Mouse (Mus musculus) heart, embryonic 11.5 days (tissue): ENCODE data around the gene Kdm6b. TPM values are rescaled to one million over a fixed set of nuclear protein-coding genes. Genes with fewer than 3 reads are reported as not detected.

Experiments
- ATAC-seq: fragments of 200-750 bp; cut with Nextera tagmentation; replicated peaks from 2 replicates; pipeline ENCODE4 v1.8.0; 2017; ENCODE audit warnings: moderate library complexity; ENCODE audit not compliant: insufficient number of reproducible peaks, low FRiP score, low TSS enrichment
- H3K27ac ChIP-seq: fragments of 300-500 bp; sonication (generic); 2 replicates; pipeline ENCODE4 v1.5.1; 2014; ENCODE audit warnings: mild to moderate bottlenecking, low read depth, low read length
- H3K27me3 ChIP-seq: fragments of 300-500 bp; sonication (generic); 2 replicates; pipeline ENCODE4 v1.6.1; 2014; ENCODE audit warnings: mild to moderate bottlenecking, low read length, mixed read lengths; ENCODE audit not compliant: control insufficient read depth, insufficient read depth
- H3K36me3 ChIP-seq: fragments of 300-500 bp; sonication (generic); 2 replicates; pipeline ENCODE4 v1.6.1; 2014; ENCODE audit warnings: mild to moderate bottlenecking, low read length, moderate library complexity, mixed read lengths; ENCODE audit not compliant: control insufficient read depth, insufficient read depth
- H3K4me1 ChIP-seq: fragments of 300-500 bp; sonication (generic); 2 replicates; pipeline ENCODE4 v1.6.1; 2014; ENCODE audit warnings: low read length; ENCODE audit not compliant: control insufficient read depth, insufficient read depth
- H3K4me2 ChIP-seq: fragments of 300-500 bp; sonication (generic); 2 replicates; pipeline ENCODE4 v1.6.1; 2014; ENCODE audit warnings: mild to moderate bottlenecking, moderate library complexity
- H3K4me3 ChIP-seq: fragments of 300-500 bp; sonication (generic); 2 replicates; pipeline ENCODE4 v1.5.1; 2014; ENCODE audit warnings: low read depth, low read length
- H3K9ac ChIP-seq: fragments of 300-500 bp; sonication (generic); 2 replicates; pipeline ENCODE4 v1.6.1; 2014; ENCODE audit warnings: mild to moderate bottlenecking, low read depth, low read length, moderate library complexity
- H3K9me3 ChIP-seq: fragments of 300-500 bp; sonication (generic); replicated peaks from 2 replicates; pipeline ENCODE4 v1.6.1; 2016; ENCODE audit warnings: low read length; ENCODE audit not compliant: control insufficient read depth
- WGBS: fragments of 180-500 bp; shearing (Covaris S2); extraction: QIAGEN DNeasy Blood & Tissue Kit; methylation state at CpG from one replicate; pipeline ENCODE4 v1.1.7; 2014; ENCODE audit not compliant: insufficient replicate concordance; 5-methylcytosine and 5-hydroxymethylcytosine counted together
- polyA plus RNA-seq: library from polyadenylated mRNA; unstranded; fragments of >200 nt; fragmentation: Nextera tagmentation; extraction: Ambion mirVana; gene quantifications from 2 replicates; pipeline ENCODE4 v1.2.1, GENCODE M21; 2014

The Kdm6b gene
- 21.5 and 25.1 TPM in 2 replicates for polyA plus RNA-seq

DNA sequence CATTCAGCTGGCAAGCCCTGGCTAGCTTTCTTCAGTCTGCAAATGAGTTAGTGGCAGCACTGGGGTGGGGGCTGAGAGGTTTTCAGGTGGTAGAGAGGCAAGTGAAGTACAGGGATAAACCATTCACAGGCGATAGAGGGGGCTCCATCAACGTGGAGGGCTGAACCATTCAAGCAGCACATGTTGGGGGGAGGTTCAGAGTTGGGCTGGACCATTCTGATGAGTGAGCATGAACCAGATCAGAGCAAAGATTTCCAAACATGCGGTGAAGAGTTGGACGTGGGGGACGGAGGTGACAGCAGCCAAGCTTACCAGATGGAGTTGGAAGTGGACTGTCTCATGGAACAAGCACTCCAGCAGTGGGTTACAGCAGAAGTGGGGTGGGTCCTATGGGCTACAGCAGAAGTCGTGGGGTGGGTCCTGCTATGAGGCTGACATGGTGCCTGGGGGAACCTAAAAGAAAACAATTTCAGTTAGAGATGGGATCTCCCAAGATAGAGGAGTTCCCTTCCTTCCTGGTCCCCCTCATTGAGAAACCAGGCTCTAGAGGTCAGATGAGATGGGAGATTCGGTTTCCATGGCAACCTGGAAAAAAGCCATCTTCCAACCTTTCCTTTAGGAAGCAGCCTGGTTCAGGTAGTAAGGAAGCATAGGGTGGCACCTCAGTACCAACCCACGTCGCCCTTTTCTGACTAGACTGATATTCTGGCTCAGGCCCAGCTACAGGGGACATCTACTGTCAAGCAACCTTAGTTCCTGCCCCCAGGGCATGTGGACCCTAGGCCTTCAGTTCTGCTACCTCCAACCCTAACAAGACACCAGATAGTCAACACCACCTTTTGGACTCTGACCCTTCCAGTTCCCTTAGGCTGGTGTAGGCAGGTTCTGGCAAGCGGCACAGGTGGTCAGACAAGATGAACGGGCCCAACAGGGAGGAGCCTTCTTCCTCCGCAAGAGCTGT, at the start of gene Kdm6b:
TSS of gene Kdm6b (minus strand) at position 455 of the 961 bp plus-strand sequence.
- peaks cover 2% of the 10 kb centered on the region; the same call in 1 of the 2 replicates for H3K36me3 ChIP-seq
- no peaks in the 10 kb centered on the region for H3K9me3 ChIP-seq
- no peaks in the 10 kb centered on the region for H3K27me3 ChIP-seq
- H3K27ac ChIP-seq: peak within 1 kb of the TSS; percentile 98
- peak within 1 kb of the TSS; percentile 99 for H3K4me2 ChIP-seq
- no peak for ATAC-seq
- peak within 1 kb of the TSS; percentile 92 for H3K9ac ChIP-seq
- WGBS: 44% methylated on average over 12 of the region's 12 CpGs
- peaks cover 49% of the 10 kb centered on the region for H3K4me1 ChIP-seq
- H3K4me3 ChIP-seq: peak within 1 kb of the TSS; percentile 83

DNA sequence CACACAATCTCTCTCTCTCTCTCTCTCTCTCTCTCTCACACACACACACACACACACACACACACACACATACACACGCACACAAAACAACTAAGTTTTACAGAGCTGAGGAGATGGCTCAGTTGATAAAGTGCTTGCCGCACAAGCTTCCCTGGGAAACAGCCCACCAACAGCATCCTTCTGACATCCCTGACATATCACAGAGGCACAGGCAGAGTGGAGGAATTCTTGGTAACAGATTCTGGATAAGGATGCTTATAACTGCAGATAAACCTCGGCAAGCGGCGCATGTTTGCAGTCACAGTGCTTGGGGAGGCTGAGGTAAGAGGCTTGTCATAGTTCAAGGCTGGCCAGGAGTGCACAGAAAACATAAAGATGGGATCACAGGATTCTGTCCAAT, 48.1 kb upstream of the Kdm6b start:
- H3K27ac ChIP-seq: no peak overlapping the region
- H3K27me3 ChIP-seq: no peaks in the 10 kb centered on the region
- H3K4me2 ChIP-seq: peak overlapping the region; percentile 3; the same call in 1 of the 2 replicates
- WGBS: 5% methylated on average over 5 of the region's 5 CpGs
- peaks cover 23% of the 10 kb centered on the region for H3K4me1 ChIP-seq
- no peaks in the 10 kb centered on the region for H3K9me3 ChIP-seq
- ATAC-seq: no peak
- no peaks in the 10 kb centered on the region for H3K36me3 ChIP-seq
- H3K9ac ChIP-seq: no peak overlapping the region
- no peak overlapping the region for H3K4me3 ChIP-seq

DNA sequence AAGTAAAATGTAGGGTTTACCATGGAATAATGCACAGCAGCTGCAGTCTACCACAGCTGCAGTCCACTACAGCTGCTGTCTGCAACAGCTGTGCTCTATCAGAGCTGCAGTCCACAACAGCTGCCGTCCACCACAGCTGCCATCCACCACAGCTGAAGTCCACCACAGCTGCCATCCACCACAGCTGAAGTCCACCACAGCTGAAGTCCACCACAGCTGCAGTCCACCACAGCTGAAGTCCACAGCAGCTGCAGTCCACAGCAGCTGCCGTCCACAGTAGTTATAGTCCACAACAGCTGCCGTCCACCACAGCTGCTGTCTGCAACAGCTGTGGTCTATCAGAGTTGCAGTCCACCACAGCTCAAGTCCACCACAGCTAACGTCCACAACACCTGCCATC, 46.4 kb upstream of the Kdm6b start:
- Histone ChIP-seq H3K9ac (no peak overlapping the region), H3K27me3 (no peaks in the 10 kb centered on the region), H3K4me1 (peaks cover 24% of the 10 kb centered on the region), H3K9me3 (no peaks in the 10 kb centered on the region), H3K36me3 (no peaks in the 10 kb centered on the region), H3K4me2 (no peak overlapping the region), H3K27ac (no peak overlapping the region), H3K4me3 (no peak overlapping the region)
- 53% methylated on average over 4 of the region's 4 CpGs for WGBS
- no peak for ATAC-seq

DNA sequence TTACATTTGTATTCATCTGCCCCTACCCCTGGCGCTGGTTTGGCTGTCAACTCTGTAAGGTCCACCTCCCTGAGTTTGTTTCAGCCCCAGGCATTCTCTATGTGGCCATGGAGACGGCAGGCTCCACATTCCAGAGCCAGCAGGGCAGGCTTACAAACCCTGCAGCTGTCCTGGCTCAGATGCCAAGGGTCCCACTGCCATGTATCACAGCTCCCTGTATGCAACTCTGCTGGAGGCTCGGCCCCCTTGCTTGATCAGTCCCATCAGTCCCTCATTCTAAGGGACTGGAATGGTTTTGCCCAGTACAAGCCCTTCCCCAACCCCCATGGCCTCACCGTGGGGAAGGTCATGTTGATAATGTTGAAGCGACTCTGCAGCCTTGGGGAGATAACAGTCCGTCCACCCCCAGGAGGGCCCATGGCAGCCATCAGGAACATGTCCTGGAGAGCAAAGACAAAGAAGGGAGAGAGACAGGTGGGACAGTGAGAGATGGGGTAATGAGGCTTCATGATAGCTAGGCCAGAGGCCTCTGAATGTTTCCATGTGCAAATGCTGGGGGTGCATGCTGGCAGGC, 43.6 kb upstream of the Kdm6b start:
- peaks cover 37% of the 10 kb centered on the region for H3K4me1 ChIP-seq
- peak overlapping the region; percentile 23; the same call in 1 of the 2 replicates for H3K9ac ChIP-seq

DNA sequence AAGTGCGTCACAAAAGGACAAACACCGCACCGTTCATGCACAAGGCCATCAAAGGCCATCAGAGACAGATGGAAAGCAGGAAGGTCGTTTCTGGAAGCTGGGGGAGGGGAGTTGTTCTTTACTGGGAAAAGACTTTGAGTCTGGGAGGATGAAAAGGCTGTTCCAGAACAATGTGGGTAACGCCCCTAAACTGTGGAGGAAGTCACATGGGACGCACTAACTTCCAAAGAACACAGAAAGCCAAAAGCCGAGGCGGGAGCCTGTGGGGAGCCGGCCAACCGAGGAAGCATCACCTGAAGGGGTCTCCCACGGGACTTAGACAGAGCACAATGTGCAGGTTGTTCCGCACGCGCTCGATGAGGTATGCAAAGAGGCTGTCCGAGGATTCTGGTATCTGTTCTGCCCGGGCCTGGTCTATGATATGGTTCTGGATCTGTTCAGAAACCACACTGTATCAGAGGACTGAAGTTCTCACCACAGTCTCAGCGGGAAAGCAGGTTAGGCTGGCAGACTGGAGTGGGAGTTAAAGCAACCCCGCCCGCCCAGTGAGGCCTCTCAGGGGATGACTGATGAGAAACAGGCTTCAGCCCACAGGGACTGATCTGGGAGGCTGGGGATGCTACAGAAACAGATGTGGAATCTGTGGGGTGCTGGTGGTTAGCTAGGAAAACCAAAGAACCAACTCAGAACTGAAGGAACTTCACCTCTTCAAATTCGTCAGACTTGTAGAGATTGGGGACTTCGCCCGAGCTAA, 38.8 kb upstream of the Kdm6b start:
- no peak overlapping the region for H3K4me3 ChIP-seq
- peak overlapping the region; percentile 51 for H3K4me2 ChIP-seq

More for the DNA sequence above, 43.6 kb upstream of the Kdm6b start:
- H3K4me3 ChIP-seq: no peak overlapping the region
- no peaks in the 10 kb centered on the region for H3K36me3 ChIP-seq
- peak overlapping the region; percentile 64 for H3K27ac ChIP-seq
- 9% methylated on average over 6 of the region's 6 CpGs for WGBS
- no peak overlapping the region for H3K4me2 ChIP-seq
- ATAC-seq: no peak
- H3K27me3 ChIP-seq: no peaks in the 10 kb centered on the region
- no peaks in the 10 kb centered on the region for H3K9me3 ChIP-seq

DNA sequence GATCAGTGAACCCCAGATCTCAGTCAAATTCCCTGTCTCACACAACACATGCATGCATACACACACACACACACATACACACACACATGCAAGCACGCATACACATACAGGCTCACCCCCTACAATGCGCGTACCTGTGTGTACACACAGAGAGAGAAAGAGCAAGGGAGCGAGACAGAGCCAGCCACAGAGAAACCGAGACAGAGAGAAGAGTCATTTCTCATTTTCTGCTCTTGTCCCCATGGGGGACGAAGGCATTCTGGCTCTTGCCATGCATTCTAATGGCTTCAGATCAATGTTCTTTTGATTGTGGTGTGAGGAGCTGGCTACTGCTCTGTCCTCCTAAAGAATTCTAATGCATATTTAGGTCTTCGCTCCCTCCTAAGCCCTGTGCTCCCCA, 33.8 kb upstream of the Kdm6b start:
- no peak overlapping the region for H3K4me2 ChIP-seq
- no peaks in the 10 kb centered on the region for H3K36me3 ChIP-seq
- H3K4me3 ChIP-seq: no peak overlapping the region
- H3K9ac ChIP-seq: no peak overlapping the region
- no peaks in the 10 kb centered on the region for H3K27me3 ChIP-seq
- ATAC-seq: no peak
- H3K9me3 ChIP-seq: no peaks in the 10 kb centered on the region
- WGBS: 82% methylated on average over 7 of the region's 7 CpGs
- H3K4me1 ChIP-seq: peaks cover 7% of the 10 kb centered on the region
- no peak overlapping the region for H3K27ac ChIP-seq

More for the DNA sequence above, 38.8 kb upstream of the Kdm6b start:
- peak overlapping the region; percentile 82 for H3K27ac ChIP-seq
- 0 out of 2 replicates have a peak, but pooled peaks have one; percentile 27 for ATAC-seq
- H3K27me3 ChIP-seq: no peaks in the 10 kb centered on the region
- H3K4me1 ChIP-seq: peaks cover 27% of the 10 kb centered on the region
- 30% methylated on average over 23 of the region's 23 CpGs for WGBS
- H3K36me3 ChIP-seq: no peaks in the 10 kb centered on the region
- no peaks in the 10 kb centered on the region for H3K9me3 ChIP-seq
- H3K9ac ChIP-seq: peak overlapping the region; percentile 47; the same call in 1 of the 2 replicates

DNA sequence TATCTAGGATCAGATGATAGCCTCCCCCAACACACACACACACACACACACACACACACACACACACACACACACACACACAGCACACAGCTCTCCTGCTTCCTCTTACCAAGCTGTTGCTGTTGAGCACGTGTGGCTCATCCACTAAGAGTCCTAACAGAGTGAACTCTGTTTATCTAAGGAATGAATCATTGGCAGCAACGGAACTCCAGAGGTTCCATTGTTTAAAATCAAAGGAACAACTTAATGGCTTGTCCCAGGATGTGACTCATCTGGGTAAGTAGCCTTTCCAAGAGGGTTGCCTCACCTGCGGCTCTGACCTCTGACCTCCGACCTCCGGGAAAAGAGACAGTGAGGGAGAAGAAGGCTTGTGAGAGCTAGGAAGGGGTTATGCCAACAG, 29.9 kb upstream of the Kdm6b start:
- Histone ChIP-seq H3K9me3 (no peaks in the 10 kb centered on the region), H3K9ac (no peak overlapping the region), H3K4me2 (no peak overlapping the region), H3K4me3 (no peak overlapping the region), H3K27ac (no peak overlapping the region), H3K4me1 (peaks cover 7% of the 10 kb centered on the region), H3K36me3 (no peaks in the 10 kb centered on the region), H3K27me3 (no peaks in the 10 kb centered on the region)
- no peak for ATAC-seq
- 29% methylated on average over 5 of the region's 5 CpGs for WGBS

DNA sequence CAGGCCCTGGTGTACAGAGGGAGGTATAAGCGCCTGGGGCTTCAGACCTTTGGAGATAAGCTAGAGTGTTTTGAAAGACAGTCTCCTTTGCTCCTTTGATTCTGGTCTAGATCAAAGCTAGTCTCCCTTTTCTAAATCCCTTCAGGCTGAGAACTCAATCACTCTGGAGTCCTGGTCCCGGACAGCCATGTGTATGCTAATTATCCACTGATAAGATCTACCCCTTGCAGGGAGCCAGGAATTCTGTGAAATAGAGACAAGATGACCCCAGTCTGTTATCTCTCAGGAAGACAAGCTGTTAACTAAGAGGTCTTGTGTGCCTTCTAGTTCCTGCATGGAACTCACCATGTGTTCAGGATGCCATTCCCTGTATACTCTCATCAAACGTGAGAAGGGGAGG, 23.8 kb upstream of the Kdm6b start:
- Histone ChIP-seq H3K9ac (no peak overlapping the region), H3K4me1 (peaks cover 11% of the 10 kb centered on the region), H3K4me3 (no peak overlapping the region), H3K9me3 (no peaks in the 10 kb centered on the region), H3K4me2 (no peak overlapping the region), H3K27ac (no peak overlapping the region), H3K36me3 (no peaks in the 10 kb centered on the region), H3K27me3 (peaks cover 7% of the 10 kb centered on the region)
- WGBS: 19% methylated on average over 3 of the region's 3 CpGs
- no peak for ATAC-seq
